In the genomic region with DNA sequence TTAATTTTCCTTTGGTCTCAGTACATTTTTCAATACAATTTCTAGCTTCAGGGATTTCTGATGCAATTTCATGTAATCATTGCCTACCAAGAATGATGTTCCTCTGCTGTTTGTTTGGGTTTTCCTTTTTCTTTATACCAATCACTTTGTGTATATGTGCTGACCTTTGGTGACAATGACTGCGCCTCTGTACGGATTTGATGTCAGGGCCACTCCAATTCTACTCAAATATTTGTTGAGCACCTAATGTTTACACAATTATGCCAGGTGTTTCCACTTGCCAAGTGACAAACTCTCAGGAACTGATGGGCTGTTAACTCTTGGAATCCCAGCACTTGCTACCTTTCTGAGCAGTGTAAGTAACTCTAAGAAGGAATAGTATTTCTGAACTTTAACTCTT, we compare ENCODE assay signal across 12 mouse cellular contexts.
"Had no signal": no experiment of that assay in that cellular context is flagged by ENCODE, and none has a peak within 500 bp of the region (broad histone marks: within the 10 kb centered on the region; RNA-seq: fewer than 3 reads in every experiment).

No protein-coding gene starts in this region.

- H3K4me2 ChIP-seq: liver, embryonic 15.5 days; neural tube, embryonic 12.5 days had no signal

- H3K4me1 ChIP-seq: limb, embryonic 10.5 days; liver, embryonic 15.5 days; midbrain, embryonic 10.5 days; neural tube, embryonic 12.5 days had no signal

- DNase-seq: kidney, adult 11 months; kidney, postnatal 10 days; kidney, postnatal 4 days; lung, postnatal 14 days; midbrain, embryonic 14.5 days; retina, postnatal 1 day; thymus, postnatal 14 days had no signal

- ATAC-seq: hindbrain, postnatal 0 days had no signal

- H3K4me3 ChIP-seq: limb, embryonic 10.5 days; liver, embryonic 15.5 days; midbrain, embryonic 10.5 days; neural tube, embryonic 12.5 days had no signal

- H3K27me3 ChIP-seq: liver, embryonic 15.5 days; neural tube, embryonic 12.5 days had no signal

- H3K9me3 ChIP-seq: limb, embryonic 10.5 days; liver, embryonic 15.5 days; midbrain, embryonic 10.5 days; neural tube, embryonic 12.5 days had no signal

- H3K36me3 ChIP-seq: liver, embryonic 15.5 days had no signal

- H3K9ac ChIP-seq: liver, embryonic 15.5 days; neural tube, embryonic 12.5 days had no signal

- H3K27ac ChIP-seq: hindbrain, postnatal 0 days; limb, embryonic 10.5 days; liver, embryonic 15.5 days; midbrain, embryonic 10.5 days; neural tube, embryonic 12.5 days had no signal
